Mouse (Mus musculus) cortical plate, adult 2 months (tissue): ENCODE measurements around the gene Ncam1.

ENCODE experiments used
- CTCF ChIP-seq: fragments of 200-500 bp; IDR thresholded peaks from 2 replicates; pipeline ENCODE4 v1.5.1; 2011; ENCODE audit warnings: mild to moderate bottlenecking, control low read depth, low read length; ENCODE audit not compliant: insufficient read depth; ENCODE audit errors: extremely low read depth
- POLR2A ChIP-seq: fragments of 200-500 bp; IDR thresholded peaks from 2 replicates; pipeline ENCODE4 v1.6.1; 2011; ENCODE audit warnings: mild to moderate bottlenecking, low read length, control low read depth; ENCODE audit not compliant: insufficient read depth; ENCODE audit errors: extremely low read depth

DNA sequence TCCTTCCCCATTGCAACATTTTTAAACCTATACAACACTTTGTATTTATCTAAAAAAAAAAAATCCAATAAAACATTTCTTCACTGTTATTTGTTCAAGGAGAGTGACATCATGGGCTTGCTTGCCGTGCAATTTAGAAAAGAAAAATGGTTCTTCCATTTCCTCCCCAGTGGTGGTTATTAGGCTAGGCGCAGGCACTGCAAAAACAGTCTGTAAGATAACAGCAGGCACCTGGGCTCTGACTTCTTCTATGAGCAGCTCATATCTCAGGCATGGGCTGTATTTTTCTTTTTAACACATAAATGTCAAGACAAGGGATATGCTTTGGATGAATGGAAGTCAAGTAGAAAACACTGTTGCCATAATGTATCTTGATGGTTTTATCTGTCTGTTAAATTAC is 192.0 kb downstream of the Ncam1 start:
- TF ChIP-seq POLR2A (no peak), CTCF (no peak)
